Mouse (Mus musculus) A20 (cell line): ENCODE results near the gene Herc1.

Source experiments
- DNase-seq: peaks from one replicate; pipeline ENCODE4 v3.0.0-alpha.2; 2011; ENCODE audit warnings: low read depth, low spot score

Gene Herc1

GRCm38 (mm10) chr9:66501248-66501647 lies 151.0 kb downstream of the Herc1 start:
- DNase-seq, result no peak

GRCm38 (mm10) chr9:66503879-66504411 lies 153.7 kb downstream of the Herc1 start:
- DNase-seq, result peak; percentile 62

- no peak for DNase-seq
Measured at GRCm38 (mm10) chr9:66504518-66504917, 154.3 kb downstream of the Herc1 start.

GRCm38 (mm10) chr9:66505141-66505917 lies 155.1 kb downstream of the Herc1 start:
- no peak for DNase-seq

DNA sequence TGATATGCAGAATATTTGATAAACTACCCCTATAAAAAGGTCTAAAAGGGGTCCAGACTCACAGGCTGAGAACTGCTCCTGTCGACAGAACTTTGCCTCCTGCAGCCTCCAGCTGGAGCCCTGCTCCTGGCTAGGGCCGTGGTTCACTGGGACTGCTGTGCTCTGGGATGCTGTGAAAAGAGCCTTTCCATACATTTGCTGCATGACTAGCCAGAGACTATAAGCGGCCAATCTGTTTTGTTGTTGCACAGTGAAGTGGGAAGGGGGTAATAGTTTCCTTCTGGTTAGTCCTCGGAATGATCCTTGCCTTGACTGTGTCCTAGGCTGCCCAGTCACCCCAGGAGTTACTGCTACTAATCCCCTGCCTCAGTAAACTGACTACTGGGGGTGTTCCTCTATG lies 155.8 kb downstream of the Herc1 start:
- DNase-seq, result no peak

- no peak for DNase-seq
Measured at GRCm38 (mm10) chr9:66506424-66506823, 156.2 kb downstream of the Herc1 start.

DNA sequence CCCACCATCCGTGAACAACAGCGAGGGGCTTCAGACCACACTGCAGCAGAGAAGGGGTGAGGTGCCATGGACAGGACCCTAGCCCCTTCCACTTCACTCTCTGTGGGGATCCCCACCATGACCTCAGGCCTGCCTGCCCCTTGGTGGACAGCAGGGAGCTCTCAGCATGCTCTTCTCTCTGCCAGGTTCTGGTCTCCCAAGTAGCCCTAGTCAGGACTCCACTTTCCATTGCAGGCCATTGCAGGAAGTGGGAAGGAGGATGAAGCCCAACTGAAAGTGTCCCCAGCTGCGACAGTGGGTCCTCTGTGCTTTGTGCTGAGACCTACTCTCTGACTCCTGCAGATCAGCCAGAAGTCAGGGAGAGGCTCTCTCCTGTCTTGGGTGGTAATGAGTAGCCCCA lies 157.4 kb downstream of the Herc1 start:
- no peak for DNase-seq

GRCm38 (mm10) chr9:66508890-66509399 lies 158.7 kb downstream of the Herc1 start:
- no peak for DNase-seq

DNA sequence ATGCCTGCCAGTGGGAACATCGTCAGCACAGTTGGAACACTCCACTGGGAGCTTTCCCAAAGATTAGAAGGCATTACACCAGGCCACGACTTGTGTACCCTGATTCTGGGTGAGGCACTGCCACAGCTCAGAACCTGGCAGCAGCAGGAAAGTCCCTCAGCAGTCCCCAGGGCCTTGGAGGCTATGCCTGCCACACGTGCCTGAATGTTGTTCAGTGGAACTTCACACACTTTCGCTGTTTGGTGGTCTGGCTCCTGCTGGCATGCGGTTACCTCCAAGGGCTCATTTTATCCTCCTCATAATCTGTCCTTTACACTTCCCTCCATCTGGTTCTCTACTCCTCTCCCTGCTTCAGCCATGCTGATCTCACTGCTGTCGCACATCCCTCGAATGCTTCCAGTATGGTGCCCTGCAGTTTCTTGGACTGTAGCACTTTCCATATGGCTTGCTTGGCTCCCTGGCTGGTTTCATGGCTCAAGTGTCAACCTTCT lies 160.1 kb downstream of the Herc1 start:
- peak; percentile 58 for DNase-seq

DNA sequence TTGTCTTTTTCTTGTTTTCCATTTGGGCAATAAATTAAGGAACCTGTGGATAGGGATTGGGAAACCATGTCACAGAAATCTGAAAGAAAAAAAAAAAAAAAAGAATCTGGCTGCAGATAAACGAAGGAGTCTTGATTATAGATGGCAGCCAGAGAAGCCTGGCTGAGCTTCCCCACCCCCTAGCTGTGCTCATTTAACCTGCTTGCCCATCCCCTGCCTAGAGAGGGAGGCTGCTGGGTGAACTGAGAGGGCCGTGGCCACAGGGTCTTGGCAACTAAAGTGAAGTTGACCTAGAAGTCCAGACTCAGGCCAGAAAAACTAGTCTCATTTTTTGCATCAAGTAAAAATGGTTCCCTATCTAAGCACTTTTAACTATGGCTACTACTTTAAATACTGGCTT lies 160.7 kb downstream of the Herc1 start:
- DNase-seq, result peak; percentile 69

DNA sequence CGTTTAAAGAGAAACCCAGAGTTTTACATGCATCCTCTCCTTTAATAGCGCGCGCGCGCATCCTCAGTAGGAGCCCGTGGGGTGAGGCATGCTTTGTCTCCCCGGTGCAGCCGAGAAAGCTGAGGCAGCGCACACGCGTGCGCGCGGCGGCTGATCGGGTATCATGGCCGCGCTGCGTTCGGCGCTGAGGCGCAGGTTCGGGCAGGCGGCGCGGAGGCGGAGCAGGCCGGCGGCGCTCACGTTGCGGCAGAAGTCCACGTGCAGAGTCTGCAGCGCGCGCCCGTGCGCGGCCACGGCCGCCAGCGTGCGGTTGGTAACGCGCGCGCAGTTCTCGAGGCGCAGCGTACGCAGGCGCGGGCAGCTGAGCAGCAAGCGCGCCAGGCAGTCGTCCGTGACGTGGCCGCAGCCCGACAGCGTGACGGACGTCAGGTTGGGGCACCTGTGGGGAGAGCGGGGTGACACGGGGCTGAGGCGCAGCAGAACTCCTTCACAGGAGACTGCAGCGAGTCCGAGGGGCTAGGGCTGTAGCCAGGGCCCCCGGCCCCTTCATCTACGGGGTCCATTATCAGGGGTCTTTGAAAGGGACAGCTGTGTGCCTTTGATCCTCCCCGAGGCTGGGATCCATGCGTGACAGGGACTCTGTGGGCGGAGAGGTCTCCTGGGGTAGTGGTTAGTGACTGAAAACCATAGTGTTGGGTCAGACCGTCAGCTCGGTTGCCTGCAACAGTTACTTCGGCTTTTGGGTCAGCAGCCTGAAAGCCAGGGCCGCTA lies 161.5 kb downstream of the Herc1 start:
- peak; percentile 97 for DNase-seq

DNA sequence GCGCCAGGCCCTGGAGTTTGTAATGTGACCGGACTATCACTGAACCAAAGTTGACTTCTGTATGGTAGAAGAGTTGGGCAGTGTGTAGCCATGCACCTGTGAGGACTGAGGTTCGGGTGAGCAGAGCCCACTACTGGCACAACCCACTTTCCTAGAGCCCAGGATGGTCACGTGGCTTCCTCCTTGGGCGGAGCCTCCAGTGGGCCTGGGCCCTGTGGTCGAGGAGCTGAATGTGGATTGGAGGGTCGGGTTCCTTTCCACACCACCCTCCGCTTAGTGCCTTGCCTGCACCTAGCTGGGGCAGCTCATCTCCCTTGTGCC lies 162.1 kb downstream of the Herc1 start:
- peak; percentile 89 for DNase-seq

- DNase-seq, result peak; percentile 54
Measured at GRCm38 (mm10) chr9:66513150-66513549, 162.9 kb downstream of the Herc1 start.

GRCm38 (mm10) chr9:66513661-66514255 lies 163.5 kb downstream of the Herc1 start:
- no peak for DNase-seq

DNA sequence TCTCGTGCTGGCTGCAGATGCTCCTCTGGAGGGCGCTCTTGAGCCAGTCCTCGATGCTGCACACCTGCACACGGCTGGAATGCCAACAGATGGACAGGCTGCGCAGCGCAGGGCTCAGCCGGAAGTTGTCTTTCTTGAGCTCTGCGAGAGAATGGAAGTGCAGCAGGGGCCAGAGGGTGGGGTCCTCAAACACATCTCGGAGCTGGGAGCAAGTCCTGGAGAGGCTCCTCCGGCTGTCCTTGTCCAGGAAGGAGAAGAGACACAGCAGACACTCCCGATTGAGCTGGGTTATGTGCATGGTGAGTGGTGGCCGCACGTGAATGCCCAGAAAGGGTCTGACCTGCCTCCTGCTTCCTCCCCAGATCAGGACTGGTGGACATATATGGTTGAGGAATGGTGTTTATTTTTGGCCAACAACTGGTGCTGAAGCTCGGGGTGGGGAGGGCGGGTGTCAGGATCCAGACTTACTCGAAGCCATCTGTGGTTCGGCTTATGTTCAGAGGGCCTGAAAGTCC lies 164.1 kb downstream of the Herc1 start, which contains the start of gene Fbxl22:
TSS of gene Fbxl22 (minus strand) at position 338 of the 515 bp plus-strand sequence.
- DNase-seq, result peak; percentile 46

DNA sequence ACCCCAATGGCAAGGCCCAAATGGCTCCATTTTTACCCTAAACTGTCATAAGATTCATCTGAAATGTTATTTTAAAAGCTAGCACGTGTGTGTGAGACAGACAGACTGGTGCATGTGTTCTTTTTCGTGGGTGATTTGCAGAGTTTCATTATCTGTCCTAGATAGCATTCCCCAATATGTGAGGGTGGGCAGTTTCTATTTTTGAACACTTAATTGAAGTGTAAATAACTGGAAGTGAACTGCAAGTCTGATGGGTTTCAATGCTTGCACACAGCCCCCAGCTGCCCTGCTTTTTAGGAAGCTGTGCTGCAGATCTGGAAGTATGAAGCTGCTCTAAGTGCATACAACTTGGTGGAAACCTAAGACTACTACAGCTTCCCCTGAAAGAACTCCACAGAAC lies 164.9 kb downstream of the Herc1 start:
- DNase-seq, result no peak

GRCm38 (mm10) chr9:66515680-66516210 lies 165.5 kb downstream of the Herc1 start:
- DNase-seq, result no peak

- no peak for DNase-seq
Measured at GRCm38 (mm10) chr9:66516296-66516940, 166.2 kb downstream of the Herc1 start.

GRCm38 (mm10) chr9:66517746-66518145 lies 167.5 kb downstream of the Herc1 start:
- DNase-seq, result no peak

- no peak for DNase-seq
Measured at GRCm38 (mm10) chr9:66518251-66518650, 168.0 kb downstream of the Herc1 start.

DNA sequence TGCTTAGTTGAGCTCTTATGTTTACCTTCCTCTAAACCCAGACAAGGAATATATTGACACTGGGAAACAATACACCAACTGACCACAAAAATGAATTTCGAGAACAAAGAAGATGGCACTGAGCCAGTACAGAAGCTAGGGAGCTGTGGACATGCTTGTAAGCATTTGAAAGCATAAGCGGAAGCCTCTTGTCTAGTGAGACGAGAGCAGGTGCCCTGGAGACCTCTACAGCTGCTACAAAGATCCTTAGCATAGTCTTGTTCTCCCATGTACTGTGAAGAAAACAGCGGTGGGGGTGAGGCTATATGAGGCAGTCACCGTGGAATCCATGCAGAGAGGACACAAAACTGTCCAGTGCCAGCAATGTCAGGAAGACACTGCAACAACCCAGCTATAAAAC lies 168.7 kb downstream of the Herc1 start:
- no peak for DNase-seq
